Mouse (Mus musculus) neural tube, embryonic 11.5 days (tissue): ENCODE data around the gene Dnlz. TPM values are rescaled to one million over a fixed set of nuclear protein-coding genes. Genes with fewer than 3 reads are reported as not detected.

Experiments used
- polyA plus RNA-seq: library from polyadenylated mRNA; unstranded; fragments of >200 nt; fragmentation: Nextera tagmentation; extraction: Ambion mirVana; gene quantifications from 2 replicates; pipeline ENCODE4 v1.2.1, GENCODE M21; 2014

Gene Dnlz
- polyA plus RNA-seq, 1 experiment from 2014 or later, result 35.6 TPM

Other genes starting within 250 kb of the Dnlz start
- gene Nacc2, start 228.9 kb downstream of the Dnlz start, polyA plus RNA-seq, result 8.2 and 9.8 TPM in 2 replicates
- gene Lhx3, start 143.8 kb downstream of the Dnlz start, polyA plus RNA-seq, result 19.6 and 25.3 TPM in 2 replicates
- gene Qsox2, start 114.6 kb downstream of the Dnlz start, polyA plus RNA-seq, result 17.3 and 18.9 TPM in 2 replicates
- not detected in 2 replicates for gene Ccdc187, start 57.6 kb downstream of the Dnlz start, polyA plus RNA-seq
- gene Gpsm1, start 36.6 kb downstream of the Dnlz start, polyA plus RNA-seq, result 58.8 and 65.0 TPM in 2 replicates
- gene Card9, start 8.8 kb upstream of the Dnlz start, polyA plus RNA-seq, result 0.41 and 1.4 TPM in 2 replicates
- 26.5 and 26.9 TPM in 2 replicates for gene Snapc4, start 28.5 kb upstream of the Dnlz start, polyA plus RNA-seq
- 126 and 145 TPM in 2 replicates for gene Entr1, start 37.2 kb upstream of the Dnlz start, polyA plus RNA-seq
- gene Pmpca, start 37.2 kb upstream of the Dnlz start, polyA plus RNA-seq, result 113 and 117 TPM in 2 replicates
- 25.4 and 26.2 TPM in 2 replicates for gene Inpp5e, start 57.1 kb upstream of the Dnlz start, polyA plus RNA-seq
- gene Sec16a, start 93.1 kb upstream of the Dnlz start, polyA plus RNA-seq, result 40.2 and 40.5 TPM in 2 replicates
- gene Notch1, start 164.6 kb upstream of the Dnlz start, polyA plus RNA-seq, result 56.9 and 60.4 TPM in 2 replicates
- gene Egfl7, start 227.9 kb upstream of the Dnlz start, polyA plus RNA-seq, result 68.5 and 75.7 TPM in 2 replicates
- not detected in 2 replicates for gene Gm20532, start 234.5 kb upstream of the Dnlz start, polyA plus RNA-seq